Mouse (Mus musculus): ENCODE measurements around the gene Pappa. TPM values are rescaled to one million over a fixed set of nuclear protein-coding genes. Genes with fewer than 3 reads are reported as not detected.
A peak's percentile ranks its signal among the peaks of the same experiment; 100 is the strongest.

The Pappa gene
- total and polyA plus RNA-seq, 3 experiments: not detected

DNA sequence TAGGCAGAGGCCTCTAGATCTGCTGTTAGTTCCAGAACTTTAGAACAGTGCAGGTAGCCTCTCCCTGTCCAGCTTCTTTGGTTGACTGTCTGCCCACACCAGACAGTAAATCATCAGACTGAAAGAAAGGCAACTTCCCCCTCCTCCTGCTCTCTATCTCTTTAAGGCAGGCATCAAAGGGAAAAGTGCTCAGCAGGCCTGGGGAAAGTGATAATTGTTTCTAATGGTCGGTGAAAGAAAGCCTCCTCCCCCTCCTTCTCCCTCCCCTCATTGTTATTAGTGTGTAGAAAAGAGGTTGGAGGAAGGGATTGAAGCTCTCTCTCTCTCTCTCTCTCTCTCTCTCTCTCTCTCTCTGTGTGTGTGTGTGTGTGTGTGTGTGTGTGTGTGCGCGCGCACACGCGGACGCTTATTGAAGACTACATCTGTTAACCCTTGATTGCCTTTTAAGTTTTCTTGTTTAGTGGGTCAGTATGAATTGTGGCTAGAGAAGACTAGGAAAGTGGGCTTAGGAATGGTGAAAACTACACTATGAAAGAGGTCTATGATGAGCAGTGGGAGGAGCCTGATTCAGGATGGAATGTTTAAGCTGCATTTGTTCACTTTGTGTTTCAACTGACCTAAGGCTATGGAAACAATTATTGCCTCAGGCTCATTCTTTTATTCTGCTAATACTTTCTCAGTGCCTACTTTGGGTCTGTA, 156.2 kb downstream of the Pappa start (continued):
- no peak for TF ChIP-seq MXI1 (IDR thresholded peaks at IDR 0.05; ENCODE audit: low read depth, low read length)
- TF ChIP-seq MAZ (IDR thresholded peaks at IDR 0.05; ENCODE audit: low read depth, low read length): no peak
- no peak for TF ChIP-seq ZC3H11A (IDR thresholded peaks at IDR 0.05; ENCODE audit: low read depth, low read length)
- no peak for TF ChIP-seq ELF1 (IDR thresholded peaks at IDR 0.05; ENCODE audit: low read depth, low read length)
- TF ChIP-seq SMC3 (IDR thresholded peaks at IDR 0.05; ENCODE audit: low read depth, low read length): no peak

DNA sequence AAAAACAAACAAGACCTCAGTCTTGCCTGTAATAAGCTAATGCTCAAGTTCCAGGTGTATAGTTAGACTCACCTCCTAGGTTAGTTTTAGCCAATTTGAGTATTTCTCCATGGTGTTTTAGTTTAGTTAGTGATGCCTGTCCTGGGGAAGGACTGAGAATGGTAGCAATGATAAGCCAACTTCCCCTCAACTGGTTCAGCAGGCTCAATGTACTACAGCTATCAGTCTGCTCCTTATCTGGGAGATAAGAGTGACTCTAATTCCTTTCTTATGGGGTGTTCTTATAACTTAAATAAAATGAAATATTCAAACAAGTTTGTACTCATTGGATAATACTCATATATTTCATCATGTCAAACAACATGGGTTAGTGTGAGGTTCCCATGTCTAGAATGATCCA, 156.9 kb downstream of the Pappa start:
- Histone ChIP-seq H3K79me2 (ENCODE audit: control insufficient read depth, insufficient read depth, low read length, poor library complexity) (no peaks in the 10 kb centered on the region), H3K27me3 (ENCODE audit: control insufficient read depth in 1 of 2, insufficient read depth in 2 of 2, low read length in 2 of 2) (no peaks in the 10 kb centered on the region), H3K27ac (ENCODE audit: control insufficient read depth, low read depth, low read length) (peak overlapping the region; percentile 52), H3K9me3 (replicated peaks; ENCODE audit: insufficient read depth, low read length) (no peaks in the 10 kb centered on the region), H3K4me1 (ENCODE audit: control insufficient read depth in 1 of 2, insufficient read depth in 2 of 2, low read length in 2 of 2) (peaks cover 2 to 8% of the 10 kb centered on the region in 2 experiments; a peak in 3 of 4 replicates), H3K4me3 (ENCODE audit: control insufficient read depth in 1 of 2, insufficient read depth in 1 of 2, low read depth in 2 of 2, low read length in 2 of 2) (no peak overlapping the region), H3K36me3 (ENCODE audit: control insufficient read depth in 1 of 2, insufficient read depth in 2 of 2, low read length in 2 of 2) (peaks cover 0 to 12% of the 10 kb centered on the region in 2 experiments; a peak in 2 of 4 replicates), H3K9ac (ENCODE audit: control insufficient read depth, low read depth, low read length, poor library complexity, severe bottlenecking) (no peak overlapping the region)
- DNase-seq (ENCODE audit: low read depth, low spot score): peak; percentile 24
- TF ChIP-seq TCF12 (IDR thresholded peaks at IDR 0.05; ENCODE audit: low read depth, low read length) (peak; percentile 52; the same call in 1 of the 2 replicates), POLR2AphosphoS5 (IDR thresholded peaks at IDR 0.05; ENCODE audit: borderline replicate concordance, low read depth, low read length) (no peak), RCOR1 (IDR thresholded peaks at IDR 0.05; ENCODE audit: low read depth, low read length) (0 out of 2 replicates have a peak, but pooled peaks have one; percentile 16), POLR2A (IDR thresholded peaks at IDR 0.05; ENCODE audit: control insufficient read depth in 1 of 2, insufficient read depth in 1 of 2, low read depth in 1 of 2, low read length in 2 of 2, poor library complexity in 1 of 2) (no peak), MAX (IDR thresholded peaks at IDR 0.05; ENCODE audit: low read length) (no peak), UBTF (IDR thresholded peaks at IDR 0.05; ENCODE audit: borderline replicate concordance, insufficient read depth, low read depth, low read length) (no peak), CTCF (IDR thresholded peaks at IDR 0.05 in 2 of 3, conservative IDR thresholded peaks at IDR 0.05 in 1 of 3; ENCODE audit: control insufficient read depth in 1 of 3, insufficient read depth in 1 of 3, low read depth in 2 of 3, low read length in 3 of 3, poor library complexity in 1 of 3, severe bottlenecking in 1 of 3) (no peak), MEF2A (IDR thresholded peaks at IDR 0.05; ENCODE audit: extremely low read depth, insufficient replicate concordance, low read depth, low read length, poor library complexity, severe bottlenecking) (no peak), MYC (IDR thresholded peaks at IDR 0.05; ENCODE audit: low read depth, low read length) (no peak), USF1 (IDR thresholded peaks at IDR 0.05; ENCODE audit: low read depth, low read length) (no peak), TBP (IDR thresholded peaks at IDR 0.05; ENCODE audit: low read depth, low read length) (no peak), NELFE (IDR thresholded peaks at IDR 0.05; ENCODE audit: low read depth, low read length) (no peak), SMC3 (IDR thresholded peaks at IDR 0.05; ENCODE audit: low read depth, low read length) (no peak), ELF1 (IDR thresholded peaks at IDR 0.05; ENCODE audit: low read depth, low read length) (no peak), E2F4 (IDR thresholded peaks at IDR 0.05; ENCODE audit: borderline replicate concordance, low read depth, low read length) (no peak), MAZ (IDR thresholded peaks at IDR 0.05; ENCODE audit: low read depth, low read length) (no peak), TAL1 (IDR thresholded peaks at IDR 0.05; ENCODE audit: low read length) (no peak), NRF1 (IDR thresholded peaks at IDR 0.05; ENCODE audit: insufficient read depth, low read depth, low read length, poor library complexity, severe bottlenecking) (no peak), GABPA (IDR thresholded peaks at IDR 0.05; ENCODE audit: low read depth, low read length) (no peak), RAD21 (IDR thresholded peaks at IDR 0.05; ENCODE audit: low read depth, low read length) (no peak), USF2 (IDR thresholded peaks at IDR 0.05; ENCODE audit: borderline replicate concordance in 1 of 2, insufficient read depth in 1 of 2, low read depth in 1 of 2, low read length in 2 of 2) (no peak), ETS1 (IDR thresholded peaks at IDR 0.05; ENCODE audit: low read depth, low read length) (peak; percentile 34; the same call in 1 of the 2 replicates), CHD2 (IDR thresholded peaks at IDR 0.05; ENCODE audit: low read length) (no peak), BHLHE40 (IDR thresholded peaks at IDR 0.05; ENCODE audit: borderline replicate concordance, low read depth, low read length) (no peak), ZMIZ1 (IDR thresholded peaks at IDR 0.05; ENCODE audit: low read depth, low read length) (no peak), MYB (IDR thresholded peaks at IDR 0.05; ENCODE audit: low read depth, low read length) (no peak), CHD1 (IDR thresholded peaks at IDR 0.05; ENCODE audit: low read depth, low read length) (no peak), ZKSCAN1 (IDR thresholded peaks at IDR 0.05; ENCODE audit: low read depth, low read length) (no peak), KAT2A (conservative IDR thresholded peaks at IDR 0.05; ENCODE audit: low read depth, low read length) (no peak), POLR2AphosphoS2 (IDR thresholded peaks at IDR 0.05; ENCODE audit: low read length) (no peak), ZC3H11A (IDR thresholded peaks at IDR 0.05; ENCODE audit: low read depth, low read length) (no peak), SIN3A (IDR thresholded peaks at IDR 0.05; ENCODE audit: low read length) (no peak), ZNF384 (IDR thresholded peaks at IDR 0.05; ENCODE audit: low read depth, low read length) (no peak)
